Mouse (Mus musculus): ENCODE results near the gene Pdlim4. TPM values are rescaled to one million over a fixed set of nuclear protein-coding genes. Genes with fewer than 3 reads are reported as not detected.

The Pdlim4 gene
- total RNA-seq, 2 experiments from 2014 or later: 13.8 to 14.0 TPM

DNA sequence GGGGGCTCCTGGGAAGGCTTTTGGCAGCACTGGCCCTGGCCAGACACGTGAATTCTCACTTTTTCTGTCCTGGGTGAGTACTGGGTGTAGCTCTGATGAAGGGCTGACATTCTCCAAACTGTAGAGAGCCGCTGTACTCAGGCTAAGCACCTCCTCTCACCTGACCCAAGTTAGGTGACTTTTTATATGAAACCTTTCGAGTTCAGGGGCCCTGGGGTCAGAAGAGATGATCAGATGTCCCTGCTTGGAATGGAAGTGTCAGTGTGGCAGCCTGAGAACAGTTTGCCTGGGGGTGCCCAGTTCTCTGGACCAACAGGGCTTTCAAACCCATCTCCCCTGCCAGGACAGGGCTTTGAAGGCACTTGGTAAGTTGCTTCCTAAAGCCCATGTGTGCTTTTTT is 39.3 kb upstream of the Pdlim4 start:
- intact Hi-C loops (cut with DNase I): no loop called here
- Histone ChIP-seq H3K27ac (no peak overlapping the region), H3K4me3 (no peak overlapping the region)
- DNase-seq (ENCODE audit: extremely low spot score in 1 of 2, low spot score in 2 of 2): no peak
- TF ChIP-seq CTCF (IDR thresholded peaks at IDR 0.05): no peak

- no peak for TF ChIP-seq CTCF (IDR thresholded peaks at IDR 0.05)
- no peak for DNase-seq (ENCODE audit: extremely low spot score in 1 of 2, low spot score in 2 of 2)
- H3K4me3 ChIP-seq: no peak overlapping the region
- intact Hi-C loops (cut with DNase I): no loop called here
- H3K27ac ChIP-seq: no peak overlapping the region
Observed at GRCm38 (mm10) chr11:54107239-54107638, 38.4 kb upstream of the Pdlim4 start.

DNA sequence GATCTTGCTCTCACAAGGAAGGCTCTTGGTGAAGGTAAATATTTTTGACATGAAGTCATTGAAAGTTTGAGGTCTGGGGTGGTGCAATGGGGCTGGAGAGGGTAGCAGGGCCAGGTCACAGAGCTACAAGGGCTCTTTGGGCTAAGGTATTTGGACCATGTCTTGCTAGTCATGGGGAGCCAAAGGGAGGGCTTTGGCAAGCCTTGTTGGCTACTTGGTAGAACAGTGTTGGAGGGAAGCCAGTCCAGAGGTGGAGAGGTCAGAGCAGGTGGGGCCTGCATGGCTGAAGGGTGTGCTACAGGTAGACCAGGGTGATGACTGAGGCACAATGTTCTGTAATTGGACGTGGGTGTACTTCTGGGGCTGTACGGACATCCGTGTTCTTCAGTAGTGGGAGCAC is 37.9 kb upstream of the Pdlim4 start:
- H3K27ac ChIP-seq: no peak overlapping the region
- no peak for DNase-seq (ENCODE audit: extremely low spot score in 1 of 2, low spot score in 2 of 2)
- H3K4me3 ChIP-seq: no peak overlapping the region
- no peak for TF ChIP-seq CTCF (IDR thresholded peaks at IDR 0.05)
- intact Hi-C loops (cut with DNase I): no loop called here

GRCm38 (mm10) chr11:54105011-54105410 is 36.2 kb upstream of the Pdlim4 start:
- intact Hi-C loops (cut with DNase I): no loop called here
- no peak overlapping the region for H3K27ac ChIP-seq
- no peak for DNase-seq (ENCODE audit: extremely low spot score in 1 of 2, low spot score in 2 of 2)
- TF ChIP-seq CTCF (IDR thresholded peaks at IDR 0.05): no peak
- no peak overlapping the region for H3K4me3 ChIP-seq

DNA sequence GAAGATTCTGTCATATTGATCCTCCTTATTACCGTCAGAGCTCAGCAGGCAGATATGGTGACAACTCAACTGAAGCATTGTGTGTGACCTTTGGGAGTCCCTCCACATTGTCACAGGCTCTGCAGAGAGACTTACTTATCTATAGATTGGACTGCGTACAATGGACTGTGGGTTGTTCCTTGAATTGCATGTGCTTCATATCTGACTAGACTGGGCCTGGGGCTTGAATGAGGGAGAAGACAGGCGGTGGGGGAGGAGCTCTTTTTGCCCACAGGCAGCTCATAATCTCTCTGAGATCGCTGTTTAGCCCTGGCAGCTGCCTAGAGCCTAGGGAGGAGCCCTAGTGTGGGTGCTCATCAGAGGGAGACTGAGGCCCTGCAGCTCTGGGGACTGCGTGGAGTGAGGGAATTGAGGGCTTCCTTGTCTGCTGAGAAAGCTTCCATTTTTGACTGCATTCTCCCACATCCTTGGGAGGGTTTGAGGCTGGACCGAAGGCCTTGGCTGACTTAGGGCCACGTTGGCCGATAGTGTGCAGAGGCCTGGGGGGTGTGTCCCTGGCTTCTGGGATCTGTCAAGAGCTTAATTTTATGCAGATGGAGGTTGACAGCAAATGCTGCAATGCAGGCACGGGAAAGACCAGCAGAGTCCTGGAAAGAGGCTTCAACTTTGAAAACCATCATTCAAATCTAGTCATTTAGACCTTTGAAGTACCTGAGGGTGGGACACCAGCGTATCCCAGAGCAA is 34.1 kb upstream of the Pdlim4 start:
- intact Hi-C loops (cut with DNase I): no loop called here
- TF ChIP-seq CTCF (IDR thresholded peaks at IDR 0.05): no peak
- Histone ChIP-seq H3K4me3 (no peak overlapping the region), H3K27ac (no peak overlapping the region)
- peak in 1 of 2 experiments; percentile 6 for DNase-seq (ENCODE audit: extremely low spot score in 1 of 2, low spot score in 2 of 2)

DNA sequence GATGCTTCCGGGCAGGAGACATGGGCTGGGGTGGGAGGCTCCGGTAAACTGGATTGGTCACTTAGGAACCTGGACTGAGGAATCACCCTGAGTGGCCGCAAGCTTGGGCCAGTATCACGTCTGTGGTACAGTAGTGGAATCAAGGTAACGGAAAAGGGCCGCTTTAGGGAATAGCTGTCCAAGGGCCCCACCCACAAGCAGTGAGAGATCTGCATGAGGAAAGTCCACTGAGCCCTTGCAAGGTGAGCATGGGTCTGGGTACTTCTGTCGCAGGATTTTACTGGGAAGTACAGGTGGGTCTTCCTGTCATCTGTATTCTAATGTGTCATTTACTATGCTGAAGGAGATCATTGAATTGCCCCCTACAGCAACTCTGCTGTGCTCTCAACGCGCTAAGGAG is 32.9 kb upstream of the Pdlim4 start:
- intact Hi-C loops (cut with DNase I): no loop called here

GRCm38 (mm10) chr11:54100692-54101591 is 32.1 kb upstream of the Pdlim4 start:
- no peak for TF ChIP-seq CTCF (IDR thresholded peaks at IDR 0.05)
- Histone ChIP-seq H3K4me3 (peak overlapping the region; percentile 58), H3K27ac (peak overlapping the region; percentile 85)
- peak; percentile 71 to 75 for DNase-seq (ENCODE audit: extremely low spot score in 1 of 2, low spot score in 2 of 2)
- intact Hi-C loops (cut with DNase I): no loop called here

More for the DNA sequence above, 32.9 kb upstream of the Pdlim4 start:
- H3K4me3 ChIP-seq: peak overlapping the region; percentile 58
- no peak for DNase-seq (ENCODE audit: extremely low spot score in 1 of 2, low spot score in 2 of 2)
- no peak overlapping the region for H3K27ac ChIP-seq
- no peak for TF ChIP-seq CTCF (IDR thresholded peaks at IDR 0.05)

GRCm38 (mm10) chr11:54100045-54100691 is 31.4 kb upstream of the Pdlim4 start, which contains the start of gene P4ha2:
TSS of gene P4ha2 (plus strand) at chr11:54100095.
- intact Hi-C loops (cut with DNase I): no loop called here
- TF ChIP-seq CTCF (IDR thresholded peaks at IDR 0.05): no peak
- H3K27ac ChIP-seq: peak within 1 kb of the TSS; percentile 85
- H3K4me3 ChIP-seq: peak within 1 kb of the TSS; percentile 58
- DNase-seq (ENCODE audit: extremely low spot score in 1 of 2, low spot score in 2 of 2): no peak

DNA sequence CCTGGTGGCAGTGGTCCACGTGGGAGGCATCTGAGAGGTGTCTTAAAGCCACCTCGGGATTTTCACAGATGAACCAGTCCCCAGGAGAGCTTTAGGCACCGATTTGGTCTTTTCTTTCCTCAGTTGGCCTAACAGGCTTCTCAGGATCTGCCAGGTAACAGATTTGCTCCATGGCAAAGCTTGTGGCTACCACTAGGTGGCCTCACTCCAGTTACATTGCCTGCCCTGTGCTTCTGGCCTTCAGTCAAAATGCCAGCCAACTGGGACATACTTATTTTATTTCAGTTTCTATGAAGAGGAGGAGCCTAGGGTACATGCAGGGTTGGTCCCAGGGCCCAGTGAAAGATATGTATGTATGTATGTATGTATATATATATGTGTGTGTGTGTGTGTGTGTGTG is 24.2 kb upstream of the Pdlim4 start:
- DNase-seq (ENCODE audit: extremely low spot score in 1 of 2, low spot score in 2 of 2): no peak
- peak; percentile 74 for TF ChIP-seq CTCF (IDR thresholded peaks at IDR 0.05)
- Histone ChIP-seq H3K4me3 (no peak overlapping the region), H3K27ac (no peak overlapping the region)
- intact Hi-C loops (cut with DNase I): no loop called here

GRCm38 (mm10) chr11:54092188-54092587 is 23.4 kb upstream of the Pdlim4 start:
- no peak overlapping the region for H3K27ac ChIP-seq
- H3K4me3 ChIP-seq: no peak overlapping the region
- DNase-seq (ENCODE audit: extremely low spot score in 1 of 2, low spot score in 2 of 2): no peak
- intact Hi-C loops (cut with DNase I): no loop called here
- TF ChIP-seq CTCF (IDR thresholded peaks at IDR 0.05): no peak; the same call in 1 of the 2 replicates

DNA sequence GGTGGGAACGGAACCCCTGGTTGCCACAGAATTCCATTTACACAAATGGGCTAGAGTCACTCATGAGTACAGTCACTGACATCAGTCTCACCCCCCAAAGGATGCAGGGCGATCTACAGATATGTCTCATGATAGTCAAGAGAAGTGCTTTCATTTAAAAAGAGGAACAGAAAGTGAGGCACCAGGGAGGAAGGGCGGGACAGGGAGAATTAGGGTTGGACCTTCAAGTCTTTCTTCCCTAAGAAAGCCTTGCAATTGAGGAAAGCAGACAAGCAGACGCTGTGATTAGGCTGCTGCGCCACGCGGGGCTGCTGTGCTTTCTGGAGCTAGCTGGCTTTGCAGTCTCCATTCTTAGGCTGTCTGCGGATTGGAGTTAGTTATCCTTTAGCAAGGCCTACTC is 22.9 kb upstream of the Pdlim4 start:
- no peak for DNase-seq (ENCODE audit: extremely low spot score in 1 of 2, low spot score in 2 of 2)

More for the DNA sequence above, 22.9 kb upstream of the Pdlim4 start:
- intact Hi-C loops (cut with DNase I): no loop called here
- Histone ChIP-seq H3K4me3 (no peak overlapping the region), H3K27ac (no peak overlapping the region)
- no peak for TF ChIP-seq CTCF (IDR thresholded peaks at IDR 0.05)

All from left cerebral cortex, adult 2 months (tissue).